In genomic region chr1:84899156-84899555, GRCm38 (mm10) we compare ENCODE assay signal across 18 mouse cellular contexts. TPM values are rescaled to one million over a fixed set of nuclear protein-coding genes. Genes with fewer than 3 reads are reported as not detected.
"Had no signal": no experiment of that assay in that cellular context is flagged by ENCODE, and none has a peak within 500 bp of the region (broad histone marks: within the 10 kb centered on the region; RNA-seq: fewer than 3 reads in every experiment).

No protein-coding gene starts in this region.

- DNase-seq: gastrocnemius, adult 2 months; gastrocnemius, postnatal 10 days; gastrocnemius, postnatal 25 days; heart, adult 18-20 months; heart, postnatal 10 days; heart, postnatal 4 days; kidney, adult 2 months; kidney, adult 9 months; kidney, postnatal 14 days; kidney, postnatal 36 days; layer of hippocampus, adult 9-11 months; layer of hippocampus, postnatal 36 days; left cerebral cortex, postnatal 4 days had no signal

RNA-seq across cellular contexts. Expression of gene Slc16a14, which starts 35.8 kb away (rescaled TPM):
- total RNA-seq: gastrocnemius, postnatal 10 days; granulocyte monocyte progenitor cell, adult 5-6 weeks; liver, adult 2 months had no signal
- polyA plus RNA-seq: heart, embryonic 16.5 days; inflammation-experienced regulatory T-cells, adult 6 months; large intestine, adult 2 months; liver, adult 2 months had no signal
